Mouse (Mus musculus) brain, embryonic 14.5 days (tissue): Measurements from ENCODE around the gene Lamtor3.

Experiments
- CTCF ChIP-seq: fragments of 200-500 bp; IDR thresholded peaks from 2 replicates; pipeline ENCODE4 v1.5.1; 2012; ENCODE audit warnings: inconsistent platforms, mild to moderate bottlenecking, moderate library complexity, borderline replicate concordance; ENCODE audit not compliant: insufficient read depth, insufficient read length; ENCODE audit errors: extremely low read depth
- POLR2A ChIP-seq: fragments of 200-500 bp; IDR thresholded peaks from 2 replicates; pipeline ENCODE4 v1.6.1; 2012; ENCODE audit warnings: mild to moderate bottlenecking, inconsistent platforms, borderline replicate concordance; ENCODE audit not compliant: poor library complexity, insufficient read depth, insufficient read length, severe bottlenecking; ENCODE audit errors: extremely low read depth

DNA sequence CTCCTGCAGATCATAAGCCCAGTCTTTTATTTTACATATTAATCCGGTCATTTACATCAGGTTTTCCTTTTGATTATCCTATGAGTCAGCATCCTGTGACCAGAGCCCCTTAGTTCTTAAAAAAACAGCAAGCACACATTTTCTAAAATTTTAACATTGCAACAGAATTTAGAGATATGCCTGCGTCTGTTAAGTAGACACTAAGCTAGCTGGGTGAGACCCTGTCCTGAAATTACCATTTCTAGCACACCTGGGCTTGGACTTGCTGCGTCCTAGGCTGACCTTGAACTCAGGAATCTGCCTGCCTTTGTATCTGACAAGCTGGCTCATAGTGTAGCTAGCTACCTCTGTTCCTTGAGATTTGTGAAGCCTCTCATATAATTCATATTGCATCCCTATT, 11.6 kb downstream of the Lamtor3 start:
- TF ChIP-seq CTCF (no peak), POLR2A (no peak)
